Mouse (Mus musculus) myocyte (in vitro differentiated cells): ENCODE measurements around the gene BC024978.

Experiments
- E2F4 ChIP-seq: IDR thresholded peaks from one replicate; pipeline ENCODE4 v1.6.1; 2011; ENCODE audit warnings: mild to moderate bottlenecking, control low read depth, moderate library complexity; ENCODE audit not compliant: insufficient read depth
- MAX ChIP-seq: IDR thresholded peaks from one replicate; pipeline ENCODE4 v1.6.1; 2011; ENCODE audit warnings: low read depth, mild to moderate bottlenecking, control low read depth
- MYOD1 ChIP-seq, 3 experiments: IDR thresholded peaks; one replicate each; pipeline ENCODE4 v1.6.1; 2011; ENCODE audit warnings: control low read depth in 2 of 3, low read depth in 2 of 3, mild to moderate bottlenecking in 2 of 3, moderate library complexity in 1 of 3; ENCODE audit not compliant: insufficient read length in 2 of 3, control insufficient read depth in 1 of 3
- MYOG ChIP-seq, 3 experiments: IDR thresholded peaks; one replicate each; pipeline ENCODE4 v1.6.1; 2011; ENCODE audit warnings: control low read depth in 2 of 3, low read depth in 2 of 3, mild to moderate bottlenecking in 2 of 3; ENCODE audit not compliant: insufficient read length in 2 of 3, control insufficient read depth in 1 of 3, insufficient read depth in 1 of 3
- POLR2A ChIP-seq: IDR thresholded peaks from one replicate; pipeline ENCODE4 v1.6.1; 2011; ENCODE audit warnings: low read depth, mild to moderate bottlenecking, control low read depth, moderate library complexity; ENCODE audit not compliant: insufficient read length
- REST ChIP-seq: IDR thresholded peaks from one replicate; pipeline ENCODE4 v1.6.1; 2011; ENCODE audit warnings: mild to moderate bottlenecking, control low read depth, moderate library complexity; ENCODE audit not compliant: insufficient read depth, insufficient read length
- TCF12 ChIP-seq: IDR thresholded peaks from one replicate; pipeline ENCODE4 v1.6.1; 2011; ENCODE audit warnings: mild to moderate bottlenecking, control low read depth; ENCODE audit not compliant: poor library complexity, insufficient read depth, severe bottlenecking
- USF1 ChIP-seq: IDR thresholded peaks from one replicate; pipeline ENCODE4 v1.6.1; 2011; ENCODE audit warnings: low read depth, mild to moderate bottlenecking, control low read depth, moderate library complexity

GRCm38 (mm10) chr7:27257046-27257851 lies 61.7 kb downstream of the BC024978 start:
- TF ChIP-seq POLR2A (peak; percentile 60), TCF12 (no peak), USF1 (peak; percentile 56), MAX (peak; percentile 35), REST (no peak), MYOG (IDR thresholded peaks at IDR 0.05; ENCODE audit: control insufficient read depth in 1 of 3, insufficient read depth in 1 of 3, insufficient read length in 2 of 3, low read depth in 2 of 3) (peak in 2 of 3 experiments; percentile 2 to 57), E2F4 (no peak), MYOD1 (IDR thresholded peaks at IDR 0.05; ENCODE audit: control insufficient read depth in 1 of 3, insufficient read length in 2 of 3, low read depth in 2 of 3) (peak in 1 of 3 experiments; percentile 64)
